Mouse (Mus musculus) lung, postnatal 0 days (tissue): ENCODE results near the gene Il9. TPM values are rescaled to one million over a fixed set of nuclear protein-coding genes. Genes with fewer than 3 reads are reported as not detected.
A peak's percentile ranks its signal among the peaks of the same experiment; 100 is the strongest.

Source experiments
- ATAC-seq: fragments of 200-750 bp; cut with Nextera tagmentation; 2 replicates; pipeline ENCODE4 v1.8.0; 2017; ENCODE audit warnings: moderate library complexity
- DNase-seq: peaks from one replicate; pipeline ENCODE4 v3.0.0-alpha.2; 2016; ENCODE audit warnings: low spot score
- H3K27ac ChIP-seq: fragments of 300-500 bp; sonication (generic); 2 replicates; pipeline ENCODE4 v1.5.1; 2014; ENCODE audit warnings: antibody characterized with exemption, mild to moderate bottlenecking, low read length, mixed read lengths
- H3K27me3 ChIP-seq: fragments of 300-500 bp; sonication (generic); replicated peaks from 2 replicates; pipeline ENCODE4 v1.6.1; 2014; ENCODE audit warnings: low read length, mixed read lengths; ENCODE audit not compliant: insufficient read depth
- H3K36me3 ChIP-seq: fragments of 300-500 bp; sonication (generic); 2 replicates; pipeline ENCODE4 v1.6.1; 2014; ENCODE audit warnings: low read length, mixed read lengths; ENCODE audit not compliant: insufficient read depth
- H3K4me1 ChIP-seq: fragments of 300-500 bp; sonication (generic); 2 replicates; pipeline ENCODE4 v1.6.1; 2014; ENCODE audit warnings: antibody characterized with exemption, low read depth, low read length, mixed read lengths; ENCODE audit not compliant: insufficient read depth
- H3K4me2 ChIP-seq: fragments of 300-500 bp; sonication (generic); replicated peaks from 2 replicates; pipeline ENCODE4 v1.6.1; 2014; ENCODE audit warnings: low read depth, mild to moderate bottlenecking, low read length, moderate library complexity, mixed read lengths
- H3K4me3 ChIP-seq: fragments of 300-500 bp; sonication (generic); 2 replicates; pipeline ENCODE4 v1.5.1; 2014; ENCODE audit warnings: low read depth, low read length
- H3K9ac ChIP-seq: fragments of 300-500 bp; sonication (generic); replicated peaks from 2 replicates; pipeline ENCODE4 v1.6.1; 2014; ENCODE audit warnings: low read depth, mild to moderate bottlenecking
- H3K9me3 ChIP-seq: fragments of 300-500 bp; sonication (generic); 2 replicates; pipeline ENCODE4 v1.6.1; 2016; ENCODE audit warnings: low read length, mixed read lengths
- CTCF ChIP-seq: IDR thresholded peaks from 2 replicates; pipeline ENCODE4 v1.5.1; 2016; ENCODE audit warnings: antibody characterized with exemption, mild to moderate bottlenecking
- EP300 ChIP-seq: IDR thresholded peaks from 2 replicates; pipeline ENCODE4 v1.6.1; 2016; ENCODE audit warnings: antibody characterized with exemption, mild to moderate bottlenecking, control low read depth
- WGBS: fragments of 180-500 bp; shearing (Covaris S2); extraction: QIAGEN DNeasy Blood & Tissue Kit; methylation state at CpG from one replicate; pipeline ENCODE4 v1.1.7; 2014; 5-methylcytosine and 5-hydroxymethylcytosine counted together
- polyA plus RNA-seq: library from polyadenylated mRNA; unstranded; fragments of >200 nt; fragmentation: Nextera tagmentation; extraction: Ambion mirVana; gene quantifications from 2 replicates; pipeline ENCODE4 v1.2.1, GENCODE M21; 2015

Il9 gene
- polyA plus RNA-seq, 1 experiment from 2014 or later, result not detected

- no peaks in the 10 kb centered on the region for H3K9me3 ChIP-seq
- WGBS, result 59% methylated on average over 6 of the region's 6 CpGs
- no peak for DNase-seq
- no peaks in the 10 kb centered on the region for H3K27me3 ChIP-seq
- H3K4me3 ChIP-seq, result no peak overlapping the region
- TF ChIP-seq EP300 (no peak), CTCF (no peak)
- no peak overlapping the region for H3K9ac ChIP-seq
- no peak overlapping the region for H3K27ac ChIP-seq
- H3K36me3 ChIP-seq, result no peaks in the 10 kb centered on the region
- H3K4me2 ChIP-seq, result no peak overlapping the region
- ATAC-seq, result no peak
- H3K4me1 ChIP-seq, result no peaks in the 10 kb centered on the region
Measured at GRCm38 (mm10) chr13:56501866-56502420, 19.9 kb upstream of the Il9 start.

GRCm38 (mm10) chr13:56500636-56501035, 18.6 kb upstream of the Il9 start:
- Histone ChIP-seq H3K36me3 (no peaks in the 10 kb centered on the region), H3K27me3 (no peaks in the 10 kb centered on the region), H3K4me1 (no peaks in the 10 kb centered on the region), H3K4me3 (no peak overlapping the region), H3K27ac (no peak overlapping the region), H3K4me2 (no peak overlapping the region), H3K9ac (no peak overlapping the region), H3K9me3 (no peaks in the 10 kb centered on the region)
- WGBS, result 59% methylated on average over 8 of the region's 8 CpGs
- DNase-seq, result no peak
- no peak for ATAC-seq
- TF ChIP-seq EP300 (no peak), CTCF (no peak)

GRCm38 (mm10) chr13:56500132-56500531, 18.1 kb upstream of the Il9 start:
- Histone ChIP-seq H3K9me3 (no peaks in the 10 kb centered on the region), H3K36me3 (no peaks in the 10 kb centered on the region), H3K27ac (no peak overlapping the region), H3K4me3 (no peak overlapping the region), H3K9ac (no peak overlapping the region), H3K4me1 (no peaks in the 10 kb centered on the region), H3K4me2 (no peak overlapping the region), H3K27me3 (no peaks in the 10 kb centered on the region)
- no peak for DNase-seq
- no peak for ATAC-seq
- no peak for TF ChIP-seq EP300
- peak; percentile 47 for TF ChIP-seq CTCF
- WGBS, result 53% methylated on average over 3 of the region's 3 CpGs

- no peaks in the 10 kb centered on the region for H3K36me3 ChIP-seq
- H3K4me2 ChIP-seq, result no peak overlapping the region
- H3K4me3 ChIP-seq, result no peak overlapping the region
- no peak for ATAC-seq
- TF ChIP-seq EP300 (no peak), CTCF (no peak)
- no peaks in the 10 kb centered on the region for H3K4me1 ChIP-seq
- 55% methylated on average over 3 of the region's 3 CpGs for WGBS
- H3K9me3 ChIP-seq, result no peaks in the 10 kb centered on the region
- H3K27ac ChIP-seq, result no peak overlapping the region
- DNase-seq, result no peak
- H3K9ac ChIP-seq, result no peak overlapping the region
- H3K27me3 ChIP-seq, result no peaks in the 10 kb centered on the region
Measured at GRCm38 (mm10) chr13:56494440-56494839, 12.4 kb upstream of the Il9 start.

GRCm38 (mm10) chr13:56488012-56488411, 6.0 kb upstream of the Il9 start:
- Histone ChIP-seq H3K4me3 (no peak overlapping the region), H3K9me3 (no peaks in the 10 kb centered on the region), H3K4me2 (no peak overlapping the region), H3K27ac (no peak overlapping the region), H3K36me3 (no peaks in the 10 kb centered on the region), H3K9ac (no peak overlapping the region), H3K4me1 (no peaks in the 10 kb centered on the region), H3K27me3 (no peaks in the 10 kb centered on the region)
- no peak for DNase-seq
- no peak for TF ChIP-seq EP300
- no peak for TF ChIP-seq CTCF
- no peak for ATAC-seq
- 44% methylated on average over 5 of the region's 5 CpGs for WGBS

GRCm38 (mm10) chr13:56478027-56478426, 4.0 kb downstream of the Il9 start:
- H3K36me3 ChIP-seq, result no peaks in the 10 kb centered on the region
- no peaks in the 10 kb centered on the region for H3K27me3 ChIP-seq
- WGBS, result 87% methylated on average over 6 of the region's 6 CpGs
- no peak overlapping the region for H3K4me2 ChIP-seq
- ATAC-seq (no peak), DNase-seq (no peak)
- no peak overlapping the region for H3K4me3 ChIP-seq
- no peak overlapping the region for H3K27ac ChIP-seq
- no peak for TF ChIP-seq EP300
- peak; percentile 38 for TF ChIP-seq CTCF
- H3K9me3 ChIP-seq, result no peaks in the 10 kb centered on the region
- no peak overlapping the region for H3K9ac ChIP-seq
- H3K4me1 ChIP-seq, result no peaks in the 10 kb centered on the region

GRCm38 (mm10) chr13:56477271-56477670, 4.8 kb downstream of the Il9 start:
- 6% methylated on average over 6 of the region's 6 CpGs for WGBS
- H3K4me3 ChIP-seq, result no peak overlapping the region
- H3K4me1 ChIP-seq, result no peaks in the 10 kb centered on the region
- H3K4me2 ChIP-seq, result no peak overlapping the region
- no peak overlapping the region for H3K9ac ChIP-seq
- no peaks in the 10 kb centered on the region for H3K9me3 ChIP-seq
- no peak for DNase-seq
- H3K36me3 ChIP-seq, result no peaks in the 10 kb centered on the region
- no peak overlapping the region for H3K27ac ChIP-seq
- no peaks in the 10 kb centered on the region for H3K27me3 ChIP-seq
- no peak for TF ChIP-seq EP300
- no peak for TF ChIP-seq CTCF
- ATAC-seq, result peak; percentile 33; the same call in 1 of the 2 replicates
